Mouse (Mus musculus) lung, embryonic 15.5 days (tissue): Measurements from ENCODE around the gene Hist1h2bg. TPM values are rescaled to one million over a fixed set of nuclear protein-coding genes. Genes with fewer than 3 reads are reported as not detected.

Source experiments
- ATAC-seq: fragments of 200-750 bp; cut with Nextera tagmentation; 2 replicates; pipeline ENCODE4 v1.8.0; 2017; ENCODE audit warnings: moderate number of reproducible peaks, borderline replicate concordance; ENCODE audit not compliant: low FRiP score, low TSS enrichment; ENCODE audit errors: extremely low read depth
- H3K27ac ChIP-seq: fragments of 300-500 bp; sonication (generic); 2 replicates; pipeline ENCODE4 v1.5.1; 2015; ENCODE audit warnings: moderate library complexity, mild to moderate bottlenecking, inconsistent platforms
- H3K27me3 ChIP-seq: fragments of 300-500 bp; sonication (generic); 2 replicates; pipeline ENCODE4 v1.6.1; 2015; ENCODE audit warnings: inconsistent platforms
- H3K36me3 ChIP-seq: fragments of 300-500 bp; sonication (generic); 2 replicates; pipeline ENCODE4 v1.6.1; 2015; ENCODE audit warnings: inconsistent platforms
- H3K4me1 ChIP-seq: fragments of 300-500 bp; sonication (generic); 2 replicates; pipeline ENCODE4 v1.6.1; 2015; ENCODE audit warnings: inconsistent platforms
- H3K4me2 ChIP-seq: fragments of 300-500 bp; sonication (generic); 2 replicates; pipeline ENCODE4 v1.6.1; 2015; ENCODE audit warnings: inconsistent platforms, mild to moderate bottlenecking, moderate library complexity
- H3K4me3 ChIP-seq: fragments of 300-500 bp; sonication (generic); 2 replicates; pipeline ENCODE4 v1.5.1; 2015; ENCODE audit warnings: mild to moderate bottlenecking, inconsistent platforms
- H3K9ac ChIP-seq: fragments of 300-500 bp; sonication (generic); 2 replicates; pipeline ENCODE4 v1.6.1; 2015; ENCODE audit warnings: inconsistent platforms
- H3K9me3 ChIP-seq: fragments of 300-500 bp; sonication (generic); 2 replicates; pipeline ENCODE4 v1.6.1; 2016; ENCODE audit warnings: inconsistent platforms
- WGBS: fragments of 180-500 bp; shearing (Covaris S2); methylation state at CpG from one replicate; pipeline ENCODE4 v1.1.7; 2015; 5-methylcytosine and 5-hydroxymethylcytosine counted together
- microRNA-seq: library from miRNA; unstranded; fragments of <30 nt; microRNA quantifications from one replicate; pipeline ENCODE4, GENCODE M21; 2016
- polyA plus RNA-seq: library from polyadenylated mRNA; unstranded; fragments of >200 nt; fragmentation: Nextera tagmentation; extraction: Ambion mirVana; gene quantifications from 2 replicates; pipeline ENCODE4 v1.2.1, GENCODE M21; 2015

The Hist1h2bg gene
- polyA plus RNA-seq, 1 experiment from 2014 or later: 14.5 TPM

DNA sequence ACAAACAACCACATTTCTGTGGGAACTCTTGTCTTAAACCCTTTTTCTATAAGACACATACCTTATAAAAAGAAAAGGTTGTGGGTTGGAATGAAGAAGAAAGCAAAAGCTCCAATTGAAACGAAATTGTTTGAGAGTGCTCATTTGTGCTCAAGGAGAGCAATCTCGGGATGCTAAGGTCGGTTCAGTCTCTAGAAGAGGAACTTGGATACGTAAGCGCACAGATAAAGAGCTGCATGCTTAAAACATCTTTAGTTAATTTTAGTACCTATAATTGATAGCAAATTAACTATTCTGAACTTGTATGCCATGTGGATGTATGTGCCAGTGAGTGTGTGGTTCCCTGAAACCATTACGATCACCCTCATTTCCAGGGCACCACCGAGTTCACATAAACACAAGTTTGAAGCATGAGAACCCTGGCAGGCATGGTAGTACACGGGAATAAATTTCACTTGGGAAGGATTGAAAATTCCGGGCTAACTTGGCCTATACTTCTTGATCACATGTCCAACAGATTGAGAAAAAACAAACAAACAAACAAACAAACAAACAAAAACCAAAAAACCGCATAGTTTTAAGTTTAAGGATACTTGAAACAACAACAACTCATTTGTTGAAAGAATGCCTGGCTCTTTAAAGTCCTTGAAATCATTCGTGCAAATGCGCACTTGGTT lies 49.0 kb downstream of the Hist1h2bg start:
- Histone ChIP-seq H3K4me3 (peak overlapping the region; percentile 73), H3K27ac (peak overlapping the region; percentile 100), H3K9me3 (no peaks in the 10 kb centered on the region), H3K4me2 (peak overlapping the region; percentile 89), H3K9ac (peak overlapping the region; percentile 99), H3K36me3 (no peaks in the 10 kb centered on the region), H3K4me1 (peaks cover 13% of the 10 kb centered on the region; the same call in 1 of the 2 replicates), H3K27me3 (no peaks in the 10 kb centered on the region)
- 38% methylated on average over 12 of the region's 12 CpGs for WGBS
- no peak for ATAC-seq

DNA sequence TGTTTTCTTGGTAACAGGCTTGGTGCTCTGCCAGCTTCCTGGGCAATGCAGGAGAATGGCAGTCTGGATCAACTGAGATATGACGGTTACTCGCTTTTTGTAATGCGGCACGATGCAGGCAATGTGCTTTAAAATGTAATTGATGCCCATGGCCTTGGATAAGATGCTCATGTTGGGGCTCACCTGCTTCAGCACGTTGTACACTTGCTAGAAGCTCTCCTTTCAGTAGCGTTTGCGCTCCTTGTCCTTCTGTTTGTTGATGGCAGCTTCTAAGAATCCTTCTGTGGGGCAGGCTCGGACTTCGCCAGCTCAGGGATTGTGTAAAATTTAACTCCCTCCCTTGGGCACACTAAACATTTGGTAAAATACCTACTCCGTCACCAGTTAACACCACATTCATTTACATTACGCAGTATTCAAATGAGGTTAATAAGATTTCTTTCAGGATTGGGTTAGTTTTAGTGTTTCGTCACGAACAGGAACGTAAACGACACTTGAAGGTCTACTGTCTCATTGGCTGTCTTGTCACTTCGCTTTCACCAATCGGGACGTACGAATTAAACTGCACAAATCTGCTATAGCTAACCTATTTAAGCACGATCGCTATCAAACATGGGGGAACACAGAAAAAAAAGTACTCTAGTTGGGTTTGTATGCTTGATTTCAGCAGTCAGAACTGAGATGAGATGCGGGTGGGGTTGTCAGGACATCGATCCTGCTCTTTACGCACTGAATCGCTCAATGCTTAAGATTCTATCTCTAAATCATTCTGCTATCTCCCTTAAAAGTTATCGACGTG lies 49.7 kb downstream of the Hist1h2bg start, which contains the start of gene Hist1h2be:
TSS of gene Hist1h2be (minus strand) at position 392 of the 799 bp plus-strand sequence.
- ATAC-seq: peak; percentile 87
- under 1% methylated on average over 27 of the region's 27 CpGs for WGBS
- H3K9ac ChIP-seq: peak within 1 kb of the TSS; percentile 99
- H3K4me1 ChIP-seq: peaks cover 13% of the 10 kb centered on the region; the same call in 1 of the 2 replicates
- no peaks in the 10 kb centered on the region for H3K9me3 ChIP-seq
- peak within 1 kb of the TSS; percentile 89 for H3K4me2 ChIP-seq
- H3K27ac ChIP-seq: peak within 1 kb of the TSS; percentile 100
- H3K36me3 ChIP-seq: no peaks in the 10 kb centered on the region
- peak within 1 kb of the TSS; percentile 73 for H3K4me3 ChIP-seq
- no peaks in the 10 kb centered on the region for H3K27me3 ChIP-seq

Small RNAs within 50 kb of the gene (microRNA-seq; reads per million reads assigned to microRNA genes)
- gene Gm44297 (not detected), gene Gm44359 (not detected), gene Gm44394 (not detected)

Other genes with a start within 250 kb of the Hist1h2bg start
- gene Zfp322a, start 202.2 kb upstream of the Hist1h2bg start, polyA plus RNA-seq: 51.9 and 53.3 TPM in 2 replicates
- gene Abt1, start 147.5 kb upstream of the Hist1h2bg start, polyA plus RNA-seq: 13.6 and 14.2 TPM in 2 replicates
- gene Btn1a1, start 105.5 kb upstream of the Hist1h2bg start, polyA plus RNA-seq: 0.14 and 0.26 TPM in 2 replicates
- 0.16 and 0.21 TPM in 2 replicates for gene Btn2a2, start 82.5 kb upstream of the Hist1h2bg start, polyA plus RNA-seq
- 6.9 and 8.1 TPM in 2 replicates for gene Hist1h4h, start 40.3 kb upstream of the Hist1h2bg start, polyA plus RNA-seq
- gene Hist1h2af, start 37.5 kb upstream of the Hist1h2bg start, polyA plus RNA-seq: 6.2 and 8.4 TPM in 2 replicates
- gene Hist1h3g, start 36.0 kb upstream of the Hist1h2bg start, polyA plus RNA-seq: 9.5 and 10.8 TPM in 2 replicates
- 1.4 TPM in 2 replicates for gene Hist1h2bh, start 28.0 kb upstream of the Hist1h2bg start, polyA plus RNA-seq
- 0.75 and 1.5 TPM in 2 replicates for gene Hist1h3f, start 27.3 kb upstream of the Hist1h2bg start, polyA plus RNA-seq
- gene Hist1h4f, start 19.7 kb upstream of the Hist1h2bg start, polyA plus RNA-seq: 1.7 and 2.1 TPM in 2 replicates
- gene Hist1h1d, start 18.1 kb upstream of the Hist1h2bg start, polyA plus RNA-seq: 0.78 and 0.86 TPM in 2 replicates
- 7.1 and 7.9 TPM in 2 replicates for gene Hist1h3e, start 9.0 kb upstream of the Hist1h2bg start, polyA plus RNA-seq
- gene Hist1h2ae, start 176 bp upstream of the Hist1h2bg start, polyA plus RNA-seq: 143 and 164 TPM in 2 replicates
- gene Hist1h2bf, start 2.8 kb downstream of the Hist1h2bg start, polyA plus RNA-seq: 10.1 and 10.2 TPM in 2 replicates
- gene Hist1h2ad, start 3.0 kb downstream of the Hist1h2bg start, polyA plus RNA-seq: 3.1 and 4.6 TPM in 2 replicates
- gene Hist1h3d, start 4.4 kb downstream of the Hist1h2bg start, polyA plus RNA-seq: 9.4 and 10.2 TPM in 2 replicates
- 160 and 177 TPM in 2 replicates for gene Hist1h4d, start 10.2 kb downstream of the Hist1h2bg start, polyA plus RNA-seq
- gene Hist1h2be, start 49.7 kb downstream of the Hist1h2bg start, polyA plus RNA-seq: 2.5 and 3.6 TPM in 2 replicates
- 28.3 and 28.5 TPM in 2 replicates for gene Hist1h1e, start 51.2 kb downstream of the Hist1h2bg start, polyA plus RNA-seq
- gene Hist1h2ac, start 112.6 kb downstream of the Hist1h2bg start, polyA plus RNA-seq: 1.6 and 1.8 TPM in 2 replicates
- gene Hist1h2bc, start 112.8 kb downstream of the Hist1h2bg start, polyA plus RNA-seq: 60.8 and 63.6 TPM in 2 replicates
- 0.22 and 0.35 TPM in 2 replicates for gene Hist1h1t, start 124.4 kb downstream of the Hist1h2bg start, polyA plus RNA-seq
- 8.2 and 9.4 TPM in 2 replicates for gene Hist1h4c, start 127.1 kb downstream of the Hist1h2bg start, polyA plus RNA-seq
- gene Hfe, start 139.5 kb downstream of the Hist1h2bg start, polyA plus RNA-seq: 8.6 and 10.8 TPM in 2 replicates
- 36.2 and 37.0 TPM in 2 replicates for gene Hist1h1c, start 167.4 kb downstream of the Hist1h2bg start, polyA plus RNA-seq
- gene Hist1h3c, start 174.2 kb downstream of the Hist1h2bg start, polyA plus RNA-seq: 12.0 and 13.7 TPM in 2 replicates
- 3.2 and 4.1 TPM in 2 replicates for gene Hist1h2bb, start 175.3 kb downstream of the Hist1h2bg start, polyA plus RNA-seq
- gene Hist1h2ab, start 179.7 kb downstream of the Hist1h2bg start, polyA plus RNA-seq: 74.3 and 83.5 TPM in 2 replicates
- 12.0 and 18.6 TPM in 2 replicates for gene Hist1h3b, start 180.9 kb downstream of the Hist1h2bg start, polyA plus RNA-seq
- gene Hist1h4b, start 185.6 kb downstream of the Hist1h2bg start, polyA plus RNA-seq: 5.8 and 7.5 TPM in 2 replicates
- gene Hist1h4a, start 189.8 kb downstream of the Hist1h2bg start, polyA plus RNA-seq: 0.69 TPM in 1 of 2 replicates, not detected in the other
- gene Hist1h3a, start 191.0 kb downstream of the Hist1h2bg start, polyA plus RNA-seq: 8.3 and 8.5 TPM in 2 replicates
- 3.3 and 3.9 TPM in 2 replicates for gene Hist1h1a, start 192.3 kb downstream of the Hist1h2bg start, polyA plus RNA-seq
- not detected in 2 replicates for gene Trim38, start 198.5 kb downstream of the Hist1h2bg start, polyA plus RNA-seq
- not detected in 2 replicates for gene Slc17a2, start 235.6 kb downstream of the Hist1h2bg start, polyA plus RNA-seq